Mouse (Mus musculus) thymus, postnatal 0 days (tissue): ENCODE measurements around the gene Rims4. TPM values are rescaled to one million over a fixed set of nuclear protein-coding genes. Genes with fewer than 3 reads are reported as not detected.

ENCODE experiments used
- polyA plus RNA-seq: library from polyadenylated mRNA; unstranded; fragments of >200 nt; fragmentation: Nextera tagmentation; extraction: Ambion mirVana; gene quantifications from 2 replicates; pipeline ENCODE4 v1.2.1, GENCODE M21; 2015

Gene Rims4
- polyA plus RNA-seq, 1 experiment from 2014 or later, result not detected

Other genes starting within 250 kb of the Rims4 start
- 73.2 and 83.0 TPM in 2 replicates for gene Ada, start 168.4 kb downstream of the Rims4 start, polyA plus RNA-seq
- 0.22 and 0.33 TPM in 2 replicates for gene Ccn5, start 97.8 kb downstream of the Rims4 start, polyA plus RNA-seq
- not detected in 2 replicates for gene Kcnk15, start 65.0 kb downstream of the Rims4 start, polyA plus RNA-seq
- 265 and 278 TPM in 2 replicates for gene Ywhab, start 76.3 kb upstream of the Rims4 start, polyA plus RNA-seq
- 1.8 and 2.0 TPM in 2 replicates for gene Pabpc1l, start 106.8 kb upstream of the Rims4 start, polyA plus RNA-seq
- gene Stk4, start 151.6 kb upstream of the Rims4 start, polyA plus RNA-seq, result 67.8 and 68.4 TPM in 2 replicates
- 80.0 and 80.8 TPM in 2 replicates for gene Tomm34, start 152.5 kb upstream of the Rims4 start, polyA plus RNA-seq